Mouse (Mus musculus) G1E-ER4 (cell line): ENCODE measurements around the gene Kctd4. TPM values are rescaled to one million over a fixed set of nuclear protein-coding genes. Genes with fewer than 3 reads are reported as not detected.

Source experiments
- GATA1 ChIP-seq: IDR thresholded peaks from one replicate; pipeline ENCODE4 v1.8.0; 2012; ENCODE audit warnings: low read length, inconsistent platforms
- polyA plus RNA-seq: library from polyadenylated mRNA; stranded (reverse); fragments of >175 nt; gene quantifications from 2 replicates; pipeline ENCODE4 v1.2.3, GENCODE M21; 2012

Kctd4 gene
- polyA plus RNA-seq, 1 experiment = not detected

DNA sequence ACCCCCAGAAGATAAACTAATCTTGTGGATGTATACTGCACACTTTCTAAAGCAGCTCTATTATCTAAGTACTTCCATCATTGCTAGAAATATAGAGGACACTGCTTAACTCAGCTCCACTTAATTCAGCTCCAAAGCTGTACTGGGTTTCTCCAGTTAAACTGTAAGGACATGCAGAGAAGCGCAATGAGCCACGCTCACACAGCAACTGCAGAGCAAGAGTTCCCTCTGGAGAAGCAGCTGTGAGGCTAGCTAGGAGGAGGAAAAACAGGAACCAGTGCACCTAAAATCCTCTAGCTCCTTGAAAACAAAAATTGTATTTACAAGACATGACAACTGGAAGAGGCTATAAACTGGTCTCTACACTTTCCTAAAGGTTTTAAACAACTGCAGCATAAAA is 29.1 kb downstream of the Kctd4 start:
- TF ChIP-seq GATA1 = no peak

DNA sequence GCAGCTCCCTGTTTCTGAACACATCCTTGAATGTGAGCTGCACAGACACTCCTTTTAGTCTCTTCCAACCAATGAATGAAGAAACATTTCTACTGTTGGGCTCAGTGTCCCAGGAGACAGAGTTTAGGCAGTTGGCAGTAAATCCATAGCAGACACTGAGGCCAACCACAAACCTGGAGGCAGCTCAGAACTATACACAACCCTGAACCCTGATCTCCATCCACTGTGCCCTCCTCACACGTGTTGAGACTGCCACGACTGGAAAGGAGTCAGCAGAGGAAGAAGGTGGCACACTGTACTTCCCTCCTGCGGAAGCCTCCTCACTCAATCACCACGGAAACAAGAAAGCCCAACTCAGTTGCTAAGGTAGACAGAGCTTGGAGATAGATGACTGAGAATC is 30.3 kb downstream of the Kctd4 start:
- TF ChIP-seq GATA1 = no peak

DNA sequence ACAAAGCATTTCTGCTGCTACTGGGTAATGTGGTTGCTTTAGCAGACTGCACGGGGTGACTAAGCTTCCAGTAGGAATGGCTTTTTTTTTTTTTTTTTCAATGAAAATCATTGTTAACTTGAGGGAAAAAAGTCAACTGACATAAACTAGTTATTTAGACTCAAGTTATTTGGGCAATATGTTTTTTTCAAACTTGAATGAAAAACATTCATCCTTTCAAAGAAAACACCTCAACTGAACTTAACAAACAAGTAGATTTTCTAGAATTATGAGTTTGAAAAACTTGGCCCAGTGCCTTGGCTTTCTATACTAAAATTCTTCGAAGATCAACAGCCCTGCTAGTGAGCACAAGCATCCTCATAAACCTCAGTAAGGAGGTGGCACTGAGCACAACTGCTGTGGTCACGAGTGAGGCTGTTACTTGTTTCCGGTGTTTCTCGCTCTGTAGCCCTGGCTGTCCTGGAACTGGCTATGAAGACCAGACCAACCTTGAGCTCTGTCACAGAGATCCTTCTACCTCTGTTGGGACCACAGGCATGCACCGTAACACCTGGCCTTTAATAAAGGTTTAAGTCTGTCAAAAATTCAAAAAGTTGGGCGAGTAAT is 32.2 kb downstream of the Kctd4 start:
- TF ChIP-seq GATA1 = no peak

DNA sequence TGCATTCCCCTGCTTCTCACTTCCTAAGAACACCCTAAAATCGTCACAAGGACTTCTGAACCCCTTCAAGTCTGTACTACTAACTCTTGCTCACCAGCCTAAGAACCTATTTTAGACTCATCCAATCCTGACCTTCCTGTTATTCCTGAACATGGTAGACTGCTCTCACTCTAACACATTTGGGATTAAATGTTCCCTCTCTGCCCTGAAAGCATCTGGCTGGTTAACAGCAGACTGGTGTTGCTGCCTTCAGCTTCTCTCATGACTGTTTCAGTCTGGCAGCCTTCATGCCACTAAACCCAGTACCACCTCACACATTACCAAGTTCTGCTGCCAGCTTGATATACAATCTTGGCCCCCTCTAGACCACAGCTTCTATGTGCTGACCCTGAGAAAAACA is 34.4 kb downstream of the Kctd4 start:
- TF ChIP-seq GATA1 = no peak

DNA sequence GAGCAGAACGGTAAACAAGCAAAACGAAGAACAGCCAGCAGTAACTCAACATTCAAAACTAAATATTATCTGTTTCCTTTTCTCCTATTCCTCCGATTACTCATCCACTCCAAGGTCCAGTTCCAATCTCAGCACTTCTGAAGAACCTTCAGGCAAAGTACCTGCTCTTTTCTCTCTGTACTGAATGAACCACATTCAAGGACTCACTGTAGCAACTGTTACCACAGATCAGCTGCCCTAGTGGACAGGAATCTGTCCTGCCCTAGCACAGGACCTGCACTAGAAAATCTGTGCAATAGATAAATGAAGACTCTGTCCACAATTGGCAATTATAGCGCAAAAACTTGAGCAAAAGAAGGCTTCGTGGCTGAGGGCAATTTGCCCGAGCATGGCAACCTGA is 36.1 kb downstream of the Kctd4 start:
- TF ChIP-seq GATA1 = no peak

DNA sequence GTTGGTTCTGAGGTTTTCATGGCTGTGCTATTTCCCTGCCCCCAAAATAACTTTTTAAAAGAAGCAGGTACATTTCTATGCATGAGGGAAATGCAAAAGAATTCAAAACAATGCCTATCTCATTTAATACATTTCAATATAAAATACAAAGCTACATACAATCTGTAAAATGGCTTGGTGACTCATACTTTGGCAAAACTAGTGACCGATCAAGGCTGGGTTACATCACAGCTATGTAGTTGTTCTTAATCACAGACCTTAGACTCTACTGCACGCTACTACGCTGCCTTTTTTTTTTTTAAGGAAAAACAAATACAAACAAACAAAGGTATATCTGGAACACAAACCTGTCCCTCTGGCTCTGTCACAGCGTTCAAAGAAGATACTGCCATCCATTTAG is 37.6 kb downstream of the Kctd4 start:
- no peak for TF ChIP-seq GATA1

DNA sequence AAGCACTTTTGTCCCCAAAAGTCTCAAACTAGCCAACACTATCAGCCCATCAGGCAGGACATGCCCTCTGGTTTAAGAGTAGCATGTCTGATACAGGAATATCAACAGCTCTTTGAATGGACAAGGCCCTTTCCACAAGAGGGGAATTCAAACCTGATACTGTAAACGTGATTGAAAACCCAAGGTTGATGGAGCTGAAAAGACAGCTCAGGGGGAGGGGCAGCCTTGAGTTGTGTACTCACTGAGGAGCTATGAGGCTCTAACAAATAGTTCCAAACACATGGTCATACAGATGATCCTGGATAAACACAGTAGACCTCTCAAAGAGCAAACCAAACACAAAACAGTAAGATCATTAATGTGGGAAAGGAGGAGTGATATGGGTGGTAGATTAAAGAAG is 43.3 kb downstream of the Kctd4 start:
- TF ChIP-seq GATA1 = no peak

DNA sequence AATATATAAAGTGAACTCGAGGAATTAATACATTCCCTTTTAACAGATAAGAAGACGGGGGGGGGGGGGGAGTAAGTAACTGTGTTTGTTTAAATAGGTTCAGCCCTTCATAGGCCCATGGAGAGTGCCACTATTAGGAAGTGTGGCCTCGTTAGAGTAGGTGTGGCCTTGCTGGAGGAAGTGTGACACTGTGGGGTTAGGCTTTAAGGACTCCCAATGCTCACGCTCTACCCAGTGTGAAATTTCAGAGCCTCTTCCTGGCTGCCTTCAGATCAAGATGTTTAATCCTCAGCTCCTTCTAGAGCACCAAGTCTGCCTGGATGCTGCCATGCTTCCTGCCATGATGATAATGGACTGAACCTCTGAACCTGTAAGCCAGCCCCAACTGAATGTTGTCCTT is 47.0 kb downstream of the Kctd4 start:
- no peak for TF ChIP-seq GATA1

DNA sequence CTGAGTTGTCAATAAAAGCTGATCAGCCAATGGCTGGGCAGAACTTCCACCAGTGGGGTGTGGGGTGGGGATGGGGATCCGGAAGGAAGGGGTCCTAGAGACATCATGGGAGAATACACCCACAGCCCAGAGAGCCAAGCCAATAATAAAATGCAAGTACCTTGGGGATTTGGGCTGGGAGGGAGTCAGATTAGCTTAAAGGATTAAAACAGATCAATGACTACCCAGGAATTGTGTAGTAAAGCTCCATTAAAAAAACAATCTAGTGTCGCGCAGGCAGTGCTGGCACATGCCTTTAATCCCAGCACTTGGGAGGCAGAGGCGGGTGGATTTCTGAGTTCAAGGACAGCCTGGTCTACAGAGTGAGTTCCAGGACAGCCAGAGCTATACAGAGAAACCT is 50.2 kb downstream of the Kctd4 start:
- no peak for TF ChIP-seq GATA1

DNA sequence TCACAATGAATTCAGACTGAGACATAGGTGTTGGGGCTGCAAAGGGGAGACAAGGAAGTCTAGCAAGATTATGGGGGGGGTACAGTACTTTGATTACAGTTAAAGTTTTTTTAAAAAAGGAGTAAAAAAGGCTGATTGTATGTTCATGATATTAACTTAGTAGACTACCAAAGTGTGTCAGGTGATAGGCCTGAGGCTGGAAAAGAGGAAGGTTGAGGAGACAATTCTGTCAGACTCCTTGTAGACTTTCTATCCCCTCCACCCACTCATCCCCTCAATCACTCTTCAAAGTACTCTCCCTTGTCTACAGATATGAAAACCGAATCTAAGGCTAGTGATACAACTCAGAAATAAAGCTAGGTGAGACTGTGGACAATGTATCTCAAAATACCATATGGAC is 53.4 kb downstream of the Kctd4 start:
- no peak for TF ChIP-seq GATA1

DNA sequence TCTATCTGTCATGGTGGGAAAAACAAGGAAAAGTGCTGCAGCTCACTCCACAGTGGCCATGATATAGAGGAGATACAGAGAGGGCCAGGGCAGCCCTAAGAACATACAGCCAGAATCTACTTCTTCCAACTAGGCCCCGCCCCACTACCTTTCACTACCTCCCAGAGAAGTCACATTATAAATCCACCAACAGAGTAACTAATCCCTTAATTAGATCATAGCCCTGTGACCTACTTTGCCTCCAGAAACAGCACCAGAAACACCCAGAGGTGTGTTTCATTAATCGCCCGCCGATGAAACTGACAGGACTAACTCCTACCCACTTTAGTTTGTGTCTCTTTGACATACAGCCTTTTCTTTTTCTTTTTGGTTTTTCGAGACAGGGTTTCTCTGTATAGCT is 54.4 kb downstream of the Kctd4 start:
- TF ChIP-seq GATA1 = no peak

DNA sequence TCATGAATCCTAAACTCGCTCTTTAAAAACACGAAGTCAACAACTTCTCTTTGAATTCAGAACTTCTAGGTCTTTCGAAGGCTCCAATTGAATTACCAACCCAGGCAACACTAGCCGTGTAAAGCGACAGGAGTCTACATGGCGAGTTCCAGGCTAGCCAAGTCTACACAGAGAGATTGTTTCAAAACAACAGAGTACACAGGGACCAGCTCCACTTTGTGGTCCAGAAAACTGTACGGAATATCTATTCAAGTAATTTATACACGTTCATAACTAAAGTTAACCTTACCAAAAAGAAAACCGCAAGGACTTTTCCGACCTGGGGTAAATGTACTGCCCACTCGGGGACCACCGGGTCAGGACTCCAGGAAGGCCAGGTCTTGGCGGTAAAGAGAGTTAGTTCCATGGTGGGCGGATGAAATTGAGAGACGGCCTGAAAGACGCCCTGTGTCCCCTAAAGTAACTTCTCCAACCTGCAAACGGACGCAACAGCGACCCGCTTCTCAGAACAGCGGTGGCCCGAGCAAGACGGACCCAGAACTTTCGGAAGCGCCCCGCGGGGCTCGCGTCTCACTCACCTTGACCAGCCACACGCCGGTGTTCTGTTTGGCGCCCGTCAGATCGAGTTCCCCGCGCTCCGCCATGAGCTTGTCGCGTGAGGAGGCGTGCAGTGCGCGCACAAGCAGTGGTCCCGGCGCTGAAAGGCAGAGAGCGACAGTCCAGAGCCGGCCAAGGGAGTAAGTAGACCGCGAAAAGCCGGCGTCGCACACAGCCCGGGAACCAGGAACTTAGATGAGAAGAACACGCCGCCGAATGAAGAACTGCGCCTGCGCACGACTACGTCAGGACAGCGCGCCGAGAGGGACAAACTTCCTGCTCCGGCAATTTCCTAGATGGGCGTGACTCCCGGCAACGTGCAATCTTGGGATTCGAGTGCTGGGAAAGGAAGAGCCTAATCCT is 55.6 kb downstream of the Kctd4 start, which contains the start of gene Gtf2f2:
Gtf2f2 (minus strand) TSS at position 764 of the 960 bp plus-strand sequence.
- TF ChIP-seq GATA1 = no peak

DNA sequence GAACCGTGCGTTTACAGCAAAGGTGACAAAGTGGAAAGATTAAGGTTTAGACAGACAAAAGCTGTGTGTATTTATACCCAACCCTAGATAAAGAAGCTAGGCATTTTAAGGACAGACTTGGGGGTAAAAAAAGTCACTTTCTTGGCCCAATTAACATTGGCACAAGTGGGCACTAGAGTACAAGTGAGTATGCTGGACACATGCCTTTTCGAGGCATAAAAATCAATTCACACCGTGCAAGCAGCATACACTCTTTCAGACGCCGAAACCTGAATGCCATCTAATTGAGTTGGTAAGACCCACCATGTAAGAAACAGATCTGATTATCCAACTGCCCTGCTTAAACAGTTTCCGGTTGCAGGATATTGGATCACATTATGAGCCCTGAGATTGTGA is 56.3 kb downstream of the Kctd4 start:
- no peak for TF ChIP-seq GATA1

DNA sequence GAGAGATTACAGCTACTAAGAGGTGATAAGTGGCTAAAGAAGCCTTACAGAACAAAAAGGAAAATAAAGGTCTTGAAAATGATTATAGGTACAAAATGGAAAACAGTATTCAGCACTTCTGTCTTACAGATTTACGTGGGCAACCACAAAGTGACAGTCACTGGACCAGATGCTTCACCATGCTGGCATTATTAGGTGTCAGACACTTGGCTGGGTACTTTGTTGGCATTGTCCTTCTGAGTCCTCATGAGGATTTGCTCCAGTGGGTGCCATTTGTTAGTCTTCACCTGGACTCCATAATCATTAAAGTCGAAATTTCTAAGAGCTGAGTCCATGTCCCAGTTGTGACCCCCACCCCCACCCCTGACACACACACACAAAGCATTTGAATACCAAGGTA is 59.5 kb downstream of the Kctd4 start:
- no peak for TF ChIP-seq GATA1

Other genes starting within 250 kb of the Kctd4 start
- 6.9 and 7.1 TPM in 2 replicates for gene Cog3, start 200.5 kb upstream of the Kctd4 start, polyA plus RNA-seq
- gene Slc25a30, start 168.0 kb upstream of the Kctd4 start, polyA plus RNA-seq = 44.8 and 49.0 TPM in 2 replicates
- gene Tpt1, start 109.9 kb upstream of the Kctd4 start, polyA plus RNA-seq = 1,736 and 1,811 TPM in 2 replicates
- 8.9 and 9.8 TPM in 2 replicates for gene Gtf2f2, start 55.9 kb downstream of the Kctd4 start, polyA plus RNA-seq
- 2.9 and 3.4 TPM in 2 replicates for gene Gpalpp1, start 155.8 kb downstream of the Kctd4 start, polyA plus RNA-seq
- 14.2 and 18.0 TPM in 2 replicates for gene Nufip1, start 155.9 kb downstream of the Kctd4 start, polyA plus RNA-seq